Mouse (Mus musculus) cerebellum, adult 2 months (tissue): Measurements from ENCODE around the gene Ttl.

ENCODE experiments used
- CTCF ChIP-seq: fragments of 200-500 bp; IDR thresholded peaks from 2 replicates; pipeline ENCODE4 v1.5.1; 2011; ENCODE audit warnings: low read depth, mild to moderate bottlenecking, control low read depth, low read length, moderate library complexity, borderline replicate concordance; ENCODE audit not compliant: insufficient read depth
- POLR2A ChIP-seq: fragments of 200-500 bp; IDR thresholded peaks from 2 replicates; pipeline ENCODE4 v1.6.1; 2011; ENCODE audit warnings: low read length, control low read depth, borderline replicate concordance; ENCODE audit not compliant: insufficient read depth

DNA sequence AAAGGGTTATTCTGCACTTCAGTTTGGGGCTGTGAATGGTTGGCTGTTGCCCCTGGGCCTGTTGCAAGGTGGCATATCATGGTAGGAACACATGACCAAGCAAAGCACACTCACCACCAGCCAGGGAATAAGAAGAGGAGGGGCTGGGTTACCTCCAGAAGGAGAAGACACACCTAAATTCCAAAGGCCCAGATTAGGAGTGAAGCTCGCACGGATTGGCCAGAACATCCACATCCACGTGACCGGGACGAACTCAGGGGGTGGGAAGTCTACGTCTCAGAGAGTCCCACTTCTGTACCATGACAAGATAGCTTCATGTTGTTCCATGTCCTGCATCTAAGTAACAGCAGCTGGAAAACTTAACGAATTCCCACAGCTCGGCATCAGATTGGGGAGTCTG is 8.5 kb upstream of the Ttl start:
- TF ChIP-seq CTCF (no peak), POLR2A (no peak)
